Mouse (Mus musculus) MEL (cell line): ENCODE measurements at regions not wholly inside any gene's neighbourhood (a gene's known extent, or its start where the extent isn't known, plus 50 kb on each side); places are given as distances from the start of the nearest gene placed in this dataset.

Experiments
- DNase-seq: peaks from one replicate; pipeline ENCODE4 v3.0.0; 2011; ENCODE audit warnings: low read depth, low spot score
- H3K27ac ChIP-seq: 2 replicates; pipeline ENCODE4 v1.5.1; 2012; ENCODE audit warnings: low read depth, mild to moderate bottlenecking, control low read depth, low read length, moderate library complexity; ENCODE audit not compliant: control insufficient read depth
- H3K27me3 ChIP-seq, 2 experiments: fragments of 150-350 bp in 1 of 2; sonication (generic) in 1 of 2; 2 replicates each; pipeline ENCODE4 v1.6.1; 2012; ENCODE audit warnings: low read length in 2 of 2, mild to moderate bottlenecking in 2 of 2, improper control_type of control experiment in 1 of 2, moderate library complexity in 1 of 2; ENCODE audit not compliant: insufficient read depth in 2 of 2, control insufficient read depth in 1 of 2
- H3K36me3 ChIP-seq, 2 experiments: 2 replicates each; pipeline ENCODE4 v1.6.1; 2012 to 2014; ENCODE audit warnings: low read length in 2 of 2, improper control_type of control experiment in 1 of 2, inconsistent platforms in 1 of 2, mild to moderate bottlenecking in 1 of 2; ENCODE audit not compliant: insufficient read depth in 2 of 2, control insufficient read depth in 1 of 2
- H3K4me1 ChIP-seq, 2 experiments: fragments of 150-350 bp in 1 of 2; sonication (generic) in 1 of 2; 2 replicates each; pipeline ENCODE4 v1.6.1; 2012; ENCODE audit warnings: low read length in 2 of 2, improper control_type of control experiment in 1 of 2, mild to moderate bottlenecking in 1 of 2; ENCODE audit not compliant: insufficient read depth in 2 of 2, control insufficient read depth in 1 of 2
- H3K4me3 ChIP-seq, 2 experiments: fragments of 150-350 bp in 1 of 2; sonication (generic) in 1 of 2; 2 replicates each; pipeline ENCODE4 v1.5.1; 2012; ENCODE audit warnings: low read depth in 2 of 2, low read length in 2 of 2, mild to moderate bottlenecking in 2 of 2, moderate library complexity in 2 of 2, control low read depth in 1 of 2, improper control_type of control experiment in 1 of 2; ENCODE audit not compliant: control insufficient read depth in 1 of 2, insufficient read depth in 1 of 2
- H3K79me2 ChIP-seq: 2 replicates; pipeline ENCODE4 v1.6.1; 2012; ENCODE audit warnings: mild to moderate bottlenecking, low read length, moderate library complexity; ENCODE audit not compliant: control insufficient read depth, poor library complexity, insufficient read depth
- H3K9ac ChIP-seq: 2 replicates; pipeline ENCODE4 v1.6.1; 2012; ENCODE audit warnings: low read depth, mild to moderate bottlenecking, control low read depth, low read length, moderate library complexity; ENCODE audit not compliant: control insufficient read depth, poor library complexity, severe bottlenecking
- H3K9me3 ChIP-seq: fragments of 150-350 bp; sonication (generic); replicated peaks from 2 replicates; pipeline ENCODE4 v1.6.1; 2012; ENCODE audit warnings: mild to moderate bottlenecking, low read length, improper control_type of control experiment, moderate library complexity; ENCODE audit not compliant: insufficient read depth
- CHD1 ChIP-seq: IDR thresholded peaks from 2 replicates; pipeline ENCODE4 v1.6.1; 2012; ENCODE audit warnings: low read depth, mild to moderate bottlenecking, inconsistent platforms, low read length, improper control_type of control experiment
- GATA1 ChIP-seq: IDR thresholded peaks from 2 replicates; pipeline ENCODE4 v1.6.1; 2011; ENCODE audit warnings: low read depth, low read length, improper control_type of control experiment
- HCFC1 ChIP-seq: IDR thresholded peaks from 2 replicates; pipeline ENCODE4 v1.6.1; 2012; ENCODE audit warnings: low read depth, mild to moderate bottlenecking, inconsistent platforms, low read length, improper control_type of control experiment, moderate library complexity
- JUND ChIP-seq: IDR thresholded peaks from 2 replicates; pipeline ENCODE4 v1.6.1; 2011; ENCODE audit warnings: low read depth, mild to moderate bottlenecking, improper control_type of control experiment, low read length
- MAZ ChIP-seq: IDR thresholded peaks from 2 replicates; pipeline ENCODE4 v1.6.1; 2012; ENCODE audit warnings: low read depth, mild to moderate bottlenecking, inconsistent platforms, low read length, improper control_type of control experiment
- MEF2A ChIP-seq: IDR thresholded peaks from 2 replicates; pipeline ENCODE4 v1.6.1; 2014; ENCODE audit warnings: low read depth, mild to moderate bottlenecking, inconsistent platforms, low read length, improper control_type of control experiment; ENCODE audit not compliant: poor library complexity, insufficient replicate concordance, severe bottlenecking; ENCODE audit errors: extremely low read depth
- MXI1 ChIP-seq: IDR thresholded peaks from 2 replicates; pipeline ENCODE4 v1.6.1; 2011; ENCODE audit warnings: mild to moderate bottlenecking, low read depth, low read length, improper control_type of control experiment
- NRF1 ChIP-seq: IDR thresholded peaks from 2 replicates; pipeline ENCODE4 v1.6.1; 2014; ENCODE audit warnings: low read depth, mild to moderate bottlenecking, inconsistent platforms, low read length, improper control_type of control experiment, moderate library complexity; ENCODE audit not compliant: poor library complexity, insufficient read depth, severe bottlenecking
- POLR2AphosphoS2 ChIP-seq: IDR thresholded peaks from 2 replicates; pipeline ENCODE4 v1.6.1; 2011; ENCODE audit warnings: low read length, improper control_type of control experiment
- RAD21 ChIP-seq: IDR thresholded peaks from 2 replicates; pipeline ENCODE4 v1.6.1; 2011; ENCODE audit warnings: mild to moderate bottlenecking, low read depth, low read length, improper control_type of control experiment
- TCF12 ChIP-seq: IDR thresholded peaks from 2 replicates; pipeline ENCODE4 v1.6.1; 2014; ENCODE audit warnings: low read depth, mild to moderate bottlenecking, inconsistent platforms, low read length, improper control_type of control experiment, moderate library complexity
- ZC3H11A ChIP-seq: IDR thresholded peaks from 2 replicates; pipeline ENCODE4 v1.6.1; 2012; ENCODE audit warnings: low read depth, mild to moderate bottlenecking, inconsistent platforms, low read length, improper control_type of control experiment
- ZNF384 ChIP-seq: IDR thresholded peaks from 2 replicates; pipeline ENCODE4 v1.6.1; 2012; ENCODE audit warnings: low read depth, mild to moderate bottlenecking, inconsistent platforms, low read length, improper control_type of control experiment

DNA sequence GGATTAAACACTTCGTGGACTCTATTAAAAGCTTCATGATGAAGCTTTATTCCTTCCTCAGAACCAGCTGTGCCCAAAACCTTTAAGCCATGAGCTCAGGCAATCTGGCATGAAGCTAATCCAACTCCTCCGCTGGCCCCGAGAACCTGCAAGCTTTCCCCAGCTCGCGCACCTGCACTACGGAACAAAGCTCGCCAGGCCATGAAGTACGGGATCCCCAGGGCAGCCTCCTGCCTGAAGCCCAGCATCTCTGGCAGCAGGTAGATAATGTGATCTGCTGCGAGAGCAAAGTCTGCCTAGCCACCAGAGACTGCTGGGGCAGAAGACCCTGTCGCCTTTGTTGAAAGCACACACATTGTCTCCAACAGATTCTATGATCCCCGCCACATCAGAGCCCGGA, 108.9 kb downstream of the Gm9376 start:
- Histone ChIP-seq H3K36me3 (no peaks in the 10 kb centered on the region), H3K79me2 (no peaks in the 10 kb centered on the region), H3K9me3 (no peaks in the 10 kb centered on the region), H3K4me3 (no peak overlapping the region), H3K9ac (no peak overlapping the region), H3K4me1 (no peaks in the 10 kb centered on the region), H3K27me3 (no peaks in the 10 kb centered on the region), H3K27ac (no peak overlapping the region)
- TF ChIP-seq CHD1 (no peak), HCFC1 (no peak), MXI1 (no peak)
- DNase-seq = no peak

DNA sequence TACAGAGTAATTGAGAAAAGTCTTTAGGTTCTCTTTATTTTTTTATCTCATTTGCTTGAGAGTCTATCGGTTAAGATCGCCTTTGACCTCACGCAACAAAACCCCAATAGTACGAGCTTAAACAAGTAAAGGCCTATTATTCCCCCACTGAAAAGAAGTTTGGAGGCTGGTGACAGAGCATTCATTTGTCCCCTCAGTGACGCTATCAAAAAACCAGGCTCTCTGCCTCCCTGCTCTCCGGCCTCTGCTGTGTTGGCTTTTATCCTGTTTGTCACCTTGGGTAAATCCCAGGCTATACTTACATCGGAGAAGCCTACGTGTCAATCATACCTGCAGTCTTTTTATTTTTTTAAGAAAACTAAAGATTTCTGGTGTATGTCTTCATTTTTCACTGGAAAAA, 112.9 kb downstream of the Gm9376 start:
- Histone ChIP-seq H3K4me3 (no peak overlapping the region), H3K9me3 (no peaks in the 10 kb centered on the region), H3K9ac (no peak overlapping the region), H3K4me1 (no peaks in the 10 kb centered on the region)
- TF ChIP-seq MAZ (no peak), GATA1 (no peak), POLR2AphosphoS2 (no peak), MXI1 (no peak), ZC3H11A (no peak)
- TF ChIP-seq, all 39 proteins: peak for 0
- H3K36me3 ChIP-seq = no peaks in the 10 kb centered on the region
- no peak for DNase-seq
- H3K27me3 ChIP-seq = no peaks in the 10 kb centered on the region
- no peaks in the 10 kb centered on the region for H3K79me2 ChIP-seq
- H3K27ac ChIP-seq = no peak overlapping the region

DNA sequence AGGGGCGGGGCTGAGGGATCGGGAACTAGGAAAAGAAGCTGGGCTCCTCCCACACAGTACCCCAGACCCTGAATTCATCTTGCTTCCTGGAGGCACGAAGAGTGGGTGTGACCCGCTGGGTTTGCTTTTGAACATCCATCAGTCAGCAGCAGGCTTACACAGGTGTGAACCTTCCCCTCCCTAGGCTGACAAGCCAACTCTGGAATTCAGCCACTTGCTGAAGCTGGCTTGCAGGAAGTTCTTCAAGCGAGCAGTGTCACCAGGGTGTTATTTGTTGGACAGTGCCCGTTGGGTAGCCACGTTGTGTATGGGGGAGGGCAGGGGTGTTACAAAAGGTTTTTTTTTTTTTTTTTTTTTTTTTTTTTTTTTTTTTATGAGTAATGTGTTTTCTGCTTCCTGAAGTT, 118.8 kb downstream of the Gm9376 start:
- no peaks in the 10 kb centered on the region for H3K4me1 ChIP-seq
- TF ChIP-seq ZNF384 (peak; percentile 65), JUND (no peak)
- no peaks in the 10 kb centered on the region for H3K79me2 ChIP-seq
- H3K36me3 ChIP-seq = no peaks in the 10 kb centered on the region
- no peak overlapping the region for H3K4me3 ChIP-seq
- DNase-seq = peak; percentile 2
- no peak overlapping the region for H3K27ac ChIP-seq
- no peaks in the 10 kb centered on the region for H3K9me3 ChIP-seq
- peaks cover 0 to 2% of the 10 kb centered on the region in 2 experiments; a peak in 2 of 4 replicates for H3K27me3 ChIP-seq
- no peak overlapping the region for H3K9ac ChIP-seq

DNA sequence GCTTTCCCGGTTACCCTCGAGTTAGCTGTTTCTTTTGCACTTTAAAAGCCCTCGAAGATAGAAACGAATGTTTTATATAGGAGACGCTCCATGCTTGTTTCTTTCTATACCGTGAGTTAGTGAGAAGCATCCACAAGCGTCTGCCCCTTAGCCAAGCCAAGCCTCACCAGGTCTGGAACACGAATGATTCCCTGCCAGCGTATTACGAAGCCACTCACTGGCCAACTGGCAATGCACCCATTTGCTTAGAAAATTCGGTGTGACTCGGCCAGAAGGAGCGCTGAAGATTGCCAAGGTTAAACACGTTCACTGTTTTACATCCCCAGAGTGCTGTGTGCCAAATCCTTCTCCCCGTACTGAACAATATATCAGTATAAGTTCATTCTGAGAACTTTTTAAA, 121.3 kb downstream of the Gm9376 start:
- Histone ChIP-seq H3K27ac (no peak overlapping the region), H3K27me3 (peaks cover 0 to 4% of the 10 kb centered on the region in 2 experiments; a peak in 2 of 4 replicates), H3K9ac (no peak overlapping the region), H3K4me1 (no peaks in the 10 kb centered on the region), H3K9me3 (no peaks in the 10 kb centered on the region), H3K79me2 (no peaks in the 10 kb centered on the region), H3K36me3 (no peaks in the 10 kb centered on the region), H3K4me3 (no peak overlapping the region)
- no peak for DNase-seq
- TF ChIP-seq MAZ (no peak), POLR2AphosphoS2 (no peak), RAD21 (no peak), MEF2A (no peak), JUND (no peak), TCF12 (no peak), NRF1 (no peak), ZC3H11A (no peak)
